Mouse (Mus musculus) layer of hippocampus, postnatal 10 days (tissue): Measurements from ENCODE around the gene Ankrd65. TPM values are rescaled to one million over a fixed set of nuclear protein-coding genes. Genes with fewer than 3 reads are reported as not detected.

Source experiments
- DNase-seq, 2 experiments: peaks; one replicate each; pipeline ENCODE4 v3.0.0; 2021; ENCODE audit warnings: low spot score in 2 of 2
- total RNA-seq, 2 experiments: library from RNA; stranded (reverse); gene quantifications; 2 replicates each; pipeline ENCODE4 v1.2.3; 2021

The Ankrd65 gene
- total RNA-seq, 2 experiments from 2014 or later: not detected

DNA sequence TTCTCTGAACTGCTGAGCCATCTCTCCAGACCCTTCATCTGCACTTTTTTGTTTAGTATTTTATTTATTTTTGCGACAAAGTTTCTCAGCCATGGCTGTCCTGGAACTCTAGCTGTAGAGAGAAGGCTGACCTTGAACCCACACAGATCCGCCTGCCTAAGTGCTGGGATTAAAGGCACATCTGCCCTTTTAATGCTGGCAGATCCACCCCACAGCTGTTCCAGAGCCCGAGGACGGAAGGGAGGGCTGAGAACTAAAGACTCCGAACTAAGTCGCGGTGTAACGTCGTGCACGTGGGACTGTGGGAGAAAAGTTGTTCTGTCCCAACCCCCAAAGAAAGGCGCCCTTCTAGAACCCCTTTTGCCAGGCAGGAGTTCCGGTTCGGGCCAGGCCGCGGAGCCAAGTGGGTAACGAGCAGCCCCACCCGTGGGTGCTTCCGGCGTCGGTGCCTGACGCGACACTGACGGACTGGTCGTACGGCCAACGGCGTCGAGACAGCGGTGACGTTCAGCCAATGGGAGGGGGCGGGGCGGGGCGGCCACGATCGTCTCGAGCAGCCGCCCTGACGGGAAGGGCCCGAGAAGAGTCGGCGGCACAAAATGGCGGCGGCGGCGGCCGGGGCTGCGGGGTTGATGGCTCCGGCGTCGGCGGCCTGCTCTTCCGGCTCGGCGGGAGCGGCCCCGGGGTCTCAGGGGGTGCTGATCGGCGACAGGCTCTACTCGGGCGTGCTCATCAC lies 21.9 kb downstream of the Ankrd65 start, which contains the start of gene Ccnl2:
Ccnl2 (plus strand) TSS at position 561 of the 736 bp plus-strand sequence.
- DNase-seq: peak; percentile 89 to 92

DNA sequence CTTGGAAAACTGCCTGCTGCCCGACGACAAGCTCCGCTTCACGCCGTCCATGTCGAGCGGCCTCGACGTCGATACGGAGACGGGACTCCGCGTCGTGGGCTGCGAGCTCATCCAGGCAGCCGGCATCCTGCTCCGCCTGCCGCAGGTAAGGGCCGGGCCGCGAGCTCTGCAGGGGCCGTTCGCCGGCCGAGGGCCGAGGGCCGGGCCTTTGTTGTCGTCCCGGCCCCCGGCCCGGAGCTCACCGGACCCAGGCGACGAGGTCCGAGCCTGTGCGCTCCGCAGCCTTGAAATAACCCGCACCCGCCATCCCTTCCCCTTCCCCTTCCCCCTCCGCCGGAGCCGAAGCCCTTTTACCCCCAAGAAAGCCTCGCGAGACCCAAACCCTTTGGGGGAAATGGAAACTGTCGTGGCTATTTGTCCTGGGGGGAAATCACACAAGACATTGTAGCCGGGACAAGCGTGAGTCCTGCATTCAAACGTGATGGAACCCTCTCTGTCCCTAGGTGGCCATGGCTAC lies 22.5 kb downstream of the Ankrd65 start:
- peak; percentile 33 to 48 for DNase-seq

GRCm38 (mm10) chr4:155817533-155817932 lies 27.3 kb downstream of the Ankrd65 start:
- no peak for DNase-seq

GRCm38 (mm10) chr4:155821025-155821424 lies 30.8 kb downstream of the Ankrd65 start:
- no peak for DNase-seq

DNA sequence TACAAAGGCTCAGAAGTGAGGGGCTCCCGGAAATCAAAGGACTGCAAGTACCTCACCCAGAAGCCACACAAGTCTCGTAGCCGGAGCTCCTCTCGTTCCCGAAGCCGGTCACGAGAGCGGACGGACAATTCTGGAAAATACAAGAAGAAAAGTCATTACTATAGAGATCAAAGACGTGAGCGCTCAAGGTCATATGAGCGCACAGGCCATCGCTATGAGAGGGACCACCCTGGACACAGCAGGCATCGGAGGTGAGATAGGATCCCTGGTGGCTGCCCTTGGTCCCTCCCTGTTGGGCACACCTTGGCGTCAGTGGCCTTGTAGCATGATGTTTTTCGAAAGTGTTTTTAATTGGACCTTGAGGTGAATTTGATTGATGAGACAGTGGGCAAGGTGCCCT lies 33.2 kb downstream of the Ankrd65 start:
- no peak for DNase-seq

DNA sequence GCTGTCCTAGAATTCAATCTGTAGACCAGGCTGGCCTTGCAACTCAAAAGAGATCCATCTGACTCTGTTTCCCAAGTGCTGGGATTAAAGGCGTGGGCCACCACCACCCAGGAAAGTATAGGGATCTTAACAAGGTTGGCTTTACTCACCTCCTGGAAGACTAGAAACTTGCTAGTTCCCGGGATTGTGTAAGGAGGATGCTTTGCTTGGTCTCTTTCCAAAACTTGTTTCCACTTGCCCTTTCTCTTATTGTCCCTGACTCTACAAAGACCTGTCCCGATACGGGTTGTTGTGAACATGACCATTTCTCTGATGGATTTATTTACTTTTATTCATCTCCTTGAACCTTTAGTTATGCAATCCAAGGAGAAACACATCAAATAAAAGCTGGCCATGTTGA lies 39.6 kb downstream of the Ankrd65 start:
- DNase-seq: no peak

DNA sequence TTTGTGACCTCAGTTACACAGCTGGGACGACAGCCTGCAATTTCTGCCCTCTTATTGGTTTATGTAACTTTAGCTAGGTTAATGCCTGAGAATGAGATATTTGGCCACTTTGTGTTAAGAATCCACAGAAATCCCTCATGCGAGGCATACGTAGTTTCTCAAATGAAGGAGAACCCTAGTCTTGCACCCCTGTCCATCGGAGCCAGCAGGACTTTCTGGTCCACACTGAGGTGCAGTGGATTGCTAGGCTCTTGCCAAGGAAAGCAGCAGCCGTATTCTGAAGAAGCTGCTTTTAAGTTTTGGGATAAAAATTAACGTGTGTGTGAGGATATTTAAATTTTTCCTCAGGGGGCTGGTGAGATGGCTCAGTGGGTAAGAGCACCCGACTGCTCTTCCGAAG lies 40.4 kb downstream of the Ankrd65 start:
- DNase-seq: no peak

- DNase-seq: peak; percentile 97 to 98
Measured at GRCm38 (mm10) chr4:155831205-155831766, 41.0 kb downstream of the Ankrd65 start, which contains the start of gene Aurkaip1. Gene Aurkaip1, plus strand, starts transcription at chr4:155831272.

DNA sequence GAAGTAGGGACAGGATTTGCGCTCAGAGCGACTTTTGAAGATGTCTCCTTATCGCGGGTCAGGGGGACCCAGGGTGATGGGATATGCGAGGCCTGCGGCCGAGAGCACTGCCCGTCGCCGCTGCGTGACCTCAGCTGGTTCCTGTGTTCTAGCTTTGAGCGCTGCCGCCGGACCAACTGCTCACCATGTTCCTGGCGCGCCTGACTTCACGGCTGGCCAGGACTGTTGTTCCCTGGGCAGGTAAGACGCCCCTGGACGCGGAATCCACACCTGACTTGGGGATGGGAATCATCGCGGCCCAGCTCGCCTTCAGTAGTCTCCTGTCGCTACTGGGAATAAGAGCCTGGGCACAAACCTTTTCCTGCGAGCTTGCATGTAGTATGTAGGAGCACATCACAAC lies 41.6 kb downstream of the Ankrd65 start:
- DNase-seq: no peak

DNA sequence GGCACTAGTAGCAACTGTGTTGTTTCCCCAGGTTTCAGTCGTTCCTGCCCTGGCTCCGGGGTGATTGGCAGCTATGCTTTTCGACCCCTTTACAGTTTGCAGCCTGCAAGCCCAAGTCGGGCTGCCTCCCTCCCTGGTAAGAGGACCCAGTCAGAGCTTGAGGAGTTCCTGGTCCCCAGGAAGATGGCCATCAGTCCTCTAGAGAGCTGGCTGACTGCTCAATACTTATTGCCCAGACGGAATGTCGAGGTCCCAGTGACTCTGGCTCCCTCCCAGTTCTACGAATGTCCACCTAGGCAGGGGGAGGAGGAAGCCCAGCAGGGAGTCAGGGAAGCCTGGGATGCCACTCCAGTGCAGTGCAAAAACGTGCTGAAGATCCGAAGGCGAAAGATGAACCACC lies 42.1 kb downstream of the Ankrd65 start:
- no peak for DNase-seq

DNA sequence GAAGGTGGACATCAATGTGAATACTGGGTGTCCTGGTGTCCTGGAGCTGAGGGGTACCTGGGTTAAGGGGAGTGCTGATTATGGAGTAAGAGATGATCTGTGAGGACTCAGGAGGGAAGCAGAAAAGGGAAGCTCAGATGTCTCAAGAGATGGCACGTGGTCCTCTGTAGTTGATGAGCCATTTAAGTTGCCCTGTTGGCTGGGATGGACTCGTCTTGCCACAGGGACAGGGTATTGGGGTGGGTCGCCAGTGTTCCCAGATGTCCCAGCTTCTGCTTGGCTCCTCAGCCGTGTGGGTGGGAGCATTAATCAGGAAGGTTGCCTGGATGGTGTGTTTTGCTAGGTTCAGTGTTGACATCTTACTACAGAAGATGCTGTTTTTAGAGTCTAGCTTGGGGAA lies 43.0 kb downstream of the Ankrd65 start:
- DNase-seq: no peak

DNA sequence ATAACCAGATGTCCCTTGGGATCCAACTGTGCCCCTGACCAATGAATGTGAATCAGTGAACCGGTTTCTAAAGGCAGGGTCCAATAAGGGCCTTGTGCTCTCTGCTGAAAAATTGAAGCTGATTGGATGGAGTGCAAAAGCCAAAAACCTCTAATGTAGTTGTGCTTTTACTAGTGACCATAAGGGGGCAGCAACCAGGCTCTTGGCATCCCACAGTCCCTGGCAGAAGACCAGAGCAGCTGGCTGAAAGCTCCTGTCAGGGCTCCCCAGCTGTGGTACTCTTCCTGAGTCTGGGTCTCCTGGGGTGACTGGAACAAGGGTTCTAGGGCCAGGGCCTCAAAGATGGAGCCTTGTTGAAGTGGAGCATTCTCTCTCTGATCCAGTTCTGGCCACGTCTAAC lies 43.6 kb downstream of the Ankrd65 start:
- DNase-seq: peak; percentile 83 to 85

GRCm38 (mm10) chr4:155837404-155838010 lies 47.3 kb downstream of the Ankrd65 start:
- DNase-seq: no peak

GRCm38 (mm10) chr4:155838187-155839153 lies 48.2 kb downstream of the Ankrd65 start:
- no peak for DNase-seq

DNA sequence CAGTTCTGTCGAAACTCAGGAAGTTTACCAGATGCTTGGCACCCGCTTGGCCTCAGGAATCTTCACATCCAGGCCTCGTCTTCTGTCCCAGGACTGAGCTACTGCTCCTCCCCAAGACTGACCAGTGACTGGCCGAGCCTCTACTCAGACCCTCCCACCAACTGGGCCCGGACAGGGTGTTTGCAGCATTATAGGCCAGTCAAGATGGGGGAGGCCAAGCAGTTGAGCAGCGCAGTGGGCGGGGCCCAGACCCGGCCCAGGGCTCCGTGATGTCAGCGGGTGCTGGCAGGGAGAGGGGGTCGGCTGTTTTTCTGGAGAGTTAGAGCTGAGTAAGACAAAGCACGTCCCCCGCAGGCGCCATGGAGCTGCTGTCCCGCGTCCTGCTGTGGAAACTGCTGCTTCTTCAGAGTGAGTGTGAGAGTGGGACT lies 49.3 kb downstream of the Ankrd65 start, which contains the start of gene Mxra8:
Mxra8 (plus strand) TSS at position 198 of the 428 bp plus-strand sequence.
- DNase-seq: no peak

DNA sequence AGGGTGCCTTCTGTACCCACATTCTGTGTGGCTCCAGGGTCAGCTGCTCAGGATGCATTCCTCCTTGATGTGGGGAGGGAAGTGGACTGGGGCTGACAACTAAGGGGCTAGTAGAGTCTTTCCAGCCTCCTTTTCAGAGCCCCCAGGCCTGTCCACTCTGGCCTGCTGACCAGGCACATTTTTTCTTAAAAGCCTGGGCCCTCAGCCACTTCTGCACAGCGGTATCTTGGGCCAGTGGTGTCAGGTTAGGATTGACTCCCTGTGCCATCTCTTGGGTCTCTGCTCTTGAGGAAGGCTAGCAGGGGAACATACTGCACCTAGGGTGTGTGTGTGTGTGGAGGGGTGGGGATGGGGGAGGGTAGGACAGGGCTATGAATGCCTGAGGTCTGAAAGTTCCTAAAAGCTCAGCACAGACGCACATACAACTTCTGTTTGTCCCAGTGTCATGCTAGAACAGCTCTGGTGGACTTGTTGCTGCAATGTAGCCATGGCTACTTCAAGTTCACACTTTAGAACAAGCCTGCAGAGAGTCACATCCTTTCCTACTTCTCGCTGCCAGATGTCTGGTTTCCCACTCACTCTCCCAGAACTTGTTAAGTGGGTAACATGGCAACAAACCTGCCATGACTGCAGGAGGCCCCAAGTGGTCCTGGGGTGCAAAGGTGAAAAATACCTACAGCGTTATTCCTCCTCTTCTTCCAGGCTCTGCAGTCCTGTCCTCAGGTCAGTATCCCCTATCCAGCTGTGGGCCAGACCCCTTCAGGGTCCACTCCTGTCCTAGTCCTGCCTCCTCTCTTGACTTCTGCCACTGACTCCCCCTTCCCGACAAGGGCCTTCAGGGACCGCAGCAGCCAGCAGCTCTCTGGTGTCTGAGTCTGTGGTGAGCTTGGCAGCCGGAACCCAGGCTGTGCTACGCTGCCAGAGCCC lies 50.1 kb downstream of the Ankrd65 start:
- DNase-seq: no peak

- DNase-seq: peak; percentile 48 to 53
Measured at GRCm38 (mm10) chr4:155841003-155841454, 50.8 kb downstream of the Ankrd65 start.

GRCm38 (mm10) chr4:155841651-155842270 lies 51.5 kb downstream of the Ankrd65 start:
- DNase-seq: no peak

DNA sequence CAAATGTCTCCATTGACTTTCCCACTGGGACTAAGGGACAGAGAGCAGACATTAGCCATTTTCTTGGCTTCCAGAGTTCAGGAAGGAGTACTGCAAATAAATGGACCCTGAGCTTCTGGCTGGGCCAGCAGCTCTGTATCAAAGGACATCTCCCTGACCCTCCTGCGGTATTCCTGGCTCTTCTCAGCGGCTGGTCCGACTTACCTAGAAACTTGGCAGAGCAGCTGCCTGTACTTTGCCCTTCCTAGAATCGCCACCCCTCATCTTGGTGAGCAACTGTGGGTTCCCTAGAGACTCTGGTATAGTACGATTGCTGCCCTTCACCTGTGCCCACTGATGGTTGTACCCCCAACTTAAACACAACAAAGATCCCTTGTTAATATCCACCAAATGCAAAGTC lies 53.0 kb downstream of the Ankrd65 start:
- no peak for DNase-seq
